Mouse (Mus musculus): ENCODE data around the gene Fam174a. TPM values are rescaled to one million over a fixed set of nuclear protein-coding genes. Genes with fewer than 3 reads are reported as not detected.

Gene Fam174a
- polyA plus RNA-seq, 1 experiment from 2014 or later = 21.8 TPM

DNA sequence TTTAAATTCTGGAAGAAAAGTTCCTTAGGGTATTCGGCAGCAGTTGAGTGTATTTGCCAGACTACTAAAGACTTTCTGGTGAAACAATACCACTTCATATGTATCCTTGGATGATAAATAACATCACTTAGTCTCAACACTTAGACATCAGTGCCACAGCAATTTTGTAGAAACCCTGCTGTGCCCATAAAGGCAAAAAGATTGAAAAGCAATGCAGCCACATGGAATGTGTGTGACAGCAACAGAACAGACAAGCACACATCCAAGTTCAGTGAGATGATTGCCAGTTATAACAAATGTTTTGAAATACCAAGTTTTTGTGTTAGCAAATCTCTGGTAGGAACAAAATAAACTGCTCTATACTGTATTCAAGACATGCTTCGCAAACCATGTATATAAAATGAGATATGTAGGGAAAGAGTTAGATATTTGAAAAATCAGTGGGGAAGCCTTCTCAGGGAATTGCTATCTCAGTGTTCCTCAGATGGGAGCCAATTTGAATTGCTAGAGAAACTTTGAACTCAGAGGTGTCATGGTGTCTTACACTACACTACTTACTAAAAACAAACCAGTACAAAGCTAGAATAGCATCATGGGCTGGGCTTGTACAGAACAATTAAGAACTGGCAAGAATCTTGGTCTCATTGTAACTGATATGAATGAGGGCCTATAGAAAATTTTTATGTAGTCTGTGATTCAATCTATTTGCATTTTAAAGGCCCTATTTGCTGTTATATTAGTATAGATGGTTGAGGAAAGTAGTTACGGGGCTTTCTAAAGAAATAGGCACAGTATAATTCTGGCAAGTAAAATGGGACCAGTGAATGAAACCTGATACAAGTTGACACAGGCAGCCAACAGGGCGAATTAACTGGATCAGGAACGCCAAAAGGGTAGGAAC lies 30.4 kb downstream of the Fam174a start:
- H3K27me3 ChIP-seq = no peaks in the 10 kb centered on the region
- peak; percentile 60 for ATAC-seq
- H3K4me2 ChIP-seq = no peak overlapping the region
- no peak overlapping the region for H3K4me3 ChIP-seq
- no peak overlapping the region for H3K27ac ChIP-seq
- H3K4me1 ChIP-seq = no peaks in the 10 kb centered on the region; the same call in 1 of the 2 replicates
- no peak overlapping the region for H3K9ac ChIP-seq
- no peaks in the 10 kb centered on the region for H3K36me3 ChIP-seq (ENCODE audit: poor library complexity, severe bottlenecking)
- WGBS = 51% methylated on average over 5 of the region's 5 CpGs
- no peaks in the 10 kb centered on the region for H3K9me3 ChIP-seq (replicated peaks)

- no peak overlapping the region for H3K4me2 ChIP-seq
These were observed 40.7 kb downstream of the Fam174a start for GRCm38 (mm10) chr1:95354146-95354545.

GRCm38 (mm10) chr1:95356904-95357303 lies 43.5 kb downstream of the Fam174a start:
- Histone ChIP-seq H3K4me3 (no peak overlapping the region), H3K4me1 (no peaks in the 10 kb centered on the region), H3K9me3 (replicated peaks) (no peaks in the 10 kb centered on the region), H3K9ac (no peak overlapping the region), H3K27me3 (no peaks in the 10 kb centered on the region), H3K36me3 (ENCODE audit: poor library complexity, severe bottlenecking) (no peaks in the 10 kb centered on the region), H3K27ac (no peak overlapping the region), H3K4me2 (no peak overlapping the region)
- no peak for ATAC-seq
- WGBS = 79% methylated on average over 4 of the region's 4 CpGs

More at GRCm38 (mm10) chr1:95354146-95354545, 40.7 kb downstream of the Fam174a start:
- Histone ChIP-seq H3K27me3 (no peaks in the 10 kb centered on the region), H3K4me1 (no peaks in the 10 kb centered on the region), H3K4me3 (no peak overlapping the region), H3K27ac (no peak overlapping the region), H3K9me3 (replicated peaks) (no peaks in the 10 kb centered on the region), H3K36me3 (ENCODE audit: poor library complexity, severe bottlenecking) (no peaks in the 10 kb centered on the region), H3K9ac (no peak overlapping the region)
- 56% methylated on average over 1 of the region's 1 CpGs for WGBS
- no peak for ATAC-seq

- Histone ChIP-seq H3K4me1 (no peaks in the 10 kb centered on the region), H3K27ac (no peak overlapping the region), H3K9me3 (replicated peaks) (no peaks in the 10 kb centered on the region), H3K36me3 (ENCODE audit: poor library complexity, severe bottlenecking) (no peaks in the 10 kb centered on the region), H3K27me3 (no peaks in the 10 kb centered on the region), H3K4me2 (no peak overlapping the region), H3K9ac (no peak overlapping the region), H3K4me3 (no peak overlapping the region)
- no peak for ATAC-seq
- WGBS = 84% methylated on average over 2 of the region's 2 CpGs
These were observed 50.3 kb downstream of the Fam174a start for GRCm38 (mm10) chr1:95363692-95364091.

GRCm38 (mm10) chr1:95366616-95367373 lies 53.4 kb downstream of the Fam174a start:
- H3K36me3 ChIP-seq (ENCODE audit: poor library complexity, severe bottlenecking) = no peaks in the 10 kb centered on the region
- H3K4me2 ChIP-seq = no peak overlapping the region
- H3K9ac ChIP-seq = no peak overlapping the region
- H3K4me3 ChIP-seq = no peak overlapping the region
- H3K27me3 ChIP-seq = no peaks in the 10 kb centered on the region
- H3K27ac ChIP-seq = no peak overlapping the region
- no peaks in the 10 kb centered on the region for H3K4me1 ChIP-seq
- no peak for ATAC-seq
- 59% methylated on average over 4 of the region's 4 CpGs for WGBS
- no peaks in the 10 kb centered on the region for H3K9me3 ChIP-seq (replicated peaks)

DNA sequence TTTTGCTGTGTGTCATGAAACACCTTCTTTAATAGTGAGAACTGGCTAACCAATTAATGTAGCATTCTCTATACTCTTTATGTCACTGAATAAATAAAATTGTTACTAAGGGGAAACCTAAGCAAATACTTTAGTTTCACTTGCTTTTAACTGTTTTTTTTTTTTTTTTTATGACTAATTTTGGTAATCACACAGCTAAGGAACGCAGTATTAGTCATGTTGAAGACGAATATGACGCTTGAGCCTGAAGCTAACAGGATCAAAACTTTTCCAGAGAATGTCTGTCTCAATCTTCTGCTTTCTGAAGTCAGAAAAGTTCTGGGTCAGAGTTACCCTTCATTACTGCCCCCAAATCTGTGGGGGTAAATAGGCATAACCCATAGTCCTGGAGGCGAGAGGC lies 54.3 kb downstream of the Fam174a start:
- H3K27ac ChIP-seq = no peak overlapping the region
- H3K36me3 ChIP-seq (ENCODE audit: poor library complexity, severe bottlenecking) = no peaks in the 10 kb centered on the region
- H3K27me3 ChIP-seq = no peaks in the 10 kb centered on the region
- no peak overlapping the region for H3K4me3 ChIP-seq
- no peak overlapping the region for H3K4me2 ChIP-seq
- no peaks in the 10 kb centered on the region for H3K9me3 ChIP-seq (replicated peaks)
- no peak for ATAC-seq
- no peak overlapping the region for H3K9ac ChIP-seq
- no peaks in the 10 kb centered on the region for H3K4me1 ChIP-seq
- WGBS = 91% methylated on average over 4 of the region's 4 CpGs

DNA sequence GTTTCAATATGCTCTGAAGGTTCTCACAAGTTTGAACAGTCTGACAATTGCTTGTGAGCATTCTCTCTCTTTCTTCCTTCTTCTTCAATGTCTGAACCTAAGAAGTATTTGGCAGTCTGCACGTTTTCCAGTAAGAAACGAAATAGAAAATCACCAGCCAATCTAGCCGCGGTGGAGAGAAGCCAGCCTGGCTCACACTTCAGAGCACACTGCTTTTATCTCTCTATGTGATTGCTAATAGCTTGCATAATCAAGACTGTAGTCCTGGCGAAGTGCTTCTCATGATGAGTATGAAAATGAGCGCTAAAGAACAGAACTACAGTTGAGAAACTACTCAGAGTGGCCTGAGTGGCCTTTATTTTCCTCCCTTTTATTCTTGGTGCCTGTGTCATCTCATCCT lies 62.0 kb downstream of the Fam174a start:
- no peak overlapping the region for H3K9ac ChIP-seq
- H3K4me3 ChIP-seq = no peak overlapping the region
- H3K36me3 ChIP-seq (ENCODE audit: poor library complexity, severe bottlenecking) = no peaks in the 10 kb centered on the region
- H3K4me2 ChIP-seq = no peak overlapping the region
- H3K27ac ChIP-seq = no peak overlapping the region
- ATAC-seq = peak; percentile 73
- H3K27me3 ChIP-seq = no peaks in the 10 kb centered on the region
- no peaks in the 10 kb centered on the region; the same call in 1 of the 2 replicates for H3K4me1 ChIP-seq
- 60% methylated on average over 6 of the region's 6 CpGs for WGBS
- no peaks in the 10 kb centered on the region for H3K9me3 ChIP-seq (replicated peaks)

GRCm38 (mm10) chr1:95381028-95381427 lies 67.6 kb downstream of the Fam174a start:
- Histone ChIP-seq H3K4me1 (no peaks in the 10 kb centered on the region), H3K9ac (no peak overlapping the region), H3K9me3 (replicated peaks) (no peaks in the 10 kb centered on the region), H3K36me3 (ENCODE audit: poor library complexity, severe bottlenecking) (no peaks in the 10 kb centered on the region), H3K4me3 (no peak overlapping the region), H3K27ac (no peak overlapping the region), H3K27me3 (no peaks in the 10 kb centered on the region), H3K4me2 (no peak overlapping the region)
- ATAC-seq = no peak
- 83% methylated on average over 2 of the region's 2 CpGs for WGBS
